Mouse (Mus musculus): ENCODE data around the gene Trim66.

GRCm38 (mm10) chr7:109440697-109441269 is 67.2 kb downstream of the Trim66 start:
- TF ChIP-seq POLR2A (IDR thresholded peaks at IDR 0.05; ENCODE audit: borderline replicate concordance, insufficient read depth, low read length) (no peak), CTCF (IDR thresholded peaks at IDR 0.05; ENCODE audit: borderline replicate concordance, insufficient read depth, low read depth, low read length) (no peak)
